Mouse (Mus musculus): ENCODE data around the gene Slc25a21.

DNA sequence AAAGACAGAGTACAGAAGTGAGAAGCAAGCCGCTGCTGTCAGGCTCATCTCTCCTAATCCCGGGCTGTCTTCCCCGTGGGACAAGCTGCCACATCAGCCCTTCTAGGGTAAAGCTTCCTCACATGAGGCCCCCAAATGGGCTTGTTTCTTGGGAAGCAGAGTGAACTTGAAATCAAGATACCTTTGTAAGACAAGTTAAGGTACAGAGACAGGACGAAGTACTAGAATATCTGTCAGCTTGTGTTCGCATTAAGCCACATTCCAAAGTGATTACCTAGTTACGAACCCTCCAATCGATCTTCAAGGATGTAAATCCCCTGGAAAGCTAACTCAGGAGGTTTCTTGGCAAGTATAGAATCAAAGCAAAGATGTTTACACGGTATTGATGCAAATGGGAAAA is 78.7 kb downstream of the Slc25a21 start:
- TF ChIP-seq CTCF (IDR thresholded peaks at IDR 0.05; ENCODE audit: low read depth, low read length), result no peak
- TF ChIP-seq POLR2A (IDR thresholded peaks at IDR 0.05; ENCODE audit: extremely low read depth, insufficient read depth, low read length), result no peak
